Mouse (Mus musculus) intestine, postnatal 0 days (tissue): ENCODE data around the gene Mpig6b. TPM values are rescaled to one million over a fixed set of nuclear protein-coding genes. Genes with fewer than 3 reads are reported as not detected.

Experiments used
- ATAC-seq: fragments of 200-750 bp; cut with Nextera tagmentation; 2 replicates; pipeline ENCODE4 v1.8.0; 2017; ENCODE audit warnings: mild to moderate bottlenecking, moderate TSS enrichment, moderate library complexity
- H3K27ac ChIP-seq: fragments of 300-500 bp; sonication (generic); 2 replicates; pipeline ENCODE4 v1.5.1; 2014; ENCODE audit warnings: mild to moderate bottlenecking, low read depth, low read length, moderate library complexity
- H3K27me3 ChIP-seq: fragments of 300-500 bp; sonication (generic); replicated peaks from 2 replicates; pipeline ENCODE4 v1.6.1; 2014; ENCODE audit warnings: low read length, mixed read lengths; ENCODE audit not compliant: control insufficient read depth, insufficient read depth
- H3K36me3 ChIP-seq: fragments of 300-500 bp; sonication (generic); 2 replicates; pipeline ENCODE4 v1.6.1; 2014; ENCODE audit warnings: mild to moderate bottlenecking, moderate library complexity; ENCODE audit not compliant: control insufficient read depth, insufficient read depth
- H3K4me1 ChIP-seq: fragments of 300-500 bp; sonication (generic); replicated peaks from 2 replicates; pipeline ENCODE4 v1.6.1; 2014; ENCODE audit warnings: antibody characterized with exemption, low read length, mixed read lengths; ENCODE audit not compliant: control insufficient read depth, insufficient read depth
- H3K4me2 ChIP-seq: fragments of 300-500 bp; sonication (generic); replicated peaks from 2 replicates; pipeline ENCODE4 v1.6.1; 2014; ENCODE audit warnings: low read depth, mild to moderate bottlenecking, moderate library complexity
- H3K4me3 ChIP-seq: fragments of 300-500 bp; sonication (generic); 2 replicates; pipeline ENCODE4 v1.5.1; 2014; ENCODE audit warnings: low read depth, low read length
- H3K9ac ChIP-seq: fragments of 300-500 bp; sonication (generic); 2 replicates; pipeline ENCODE4 v1.6.1; 2014; ENCODE audit warnings: mild to moderate bottlenecking, low read depth, low read length
- H3K9me3 ChIP-seq: fragments of 300-500 bp; sonication (generic); 2 replicates; pipeline ENCODE4 v1.6.1; 2016; ENCODE audit warnings: mixed run types; ENCODE audit not compliant: control insufficient read depth
- CTCF ChIP-seq: sonication (generic); IDR thresholded peaks from 2 replicates; pipeline ENCODE4 v1.5.1; 2016; ENCODE audit warnings: low read depth, mild to moderate bottlenecking, control low read depth, antibody characterized with exemption, moderate library complexity
- WGBS: fragments of 180-500 bp; shearing (Covaris S2); extraction: QIAGEN DNeasy Blood & Tissue Kit; methylation state at CpG from one replicate; pipeline ENCODE4 v1.1.7; 2014; 5-methylcytosine and 5-hydroxymethylcytosine counted together
- polyA plus RNA-seq: library from polyadenylated mRNA; unstranded; fragments of >200 nt; fragmentation: Nextera tagmentation; extraction: Ambion mirVana; gene quantifications from 2 replicates; pipeline ENCODE4 v1.2.1, GENCODE M21; 2015

Gene Mpig6b
- polyA plus RNA-seq, 1 experiment from 2014 or later, result 0.13 TPM

GRCm38 (mm10) chr17:35028315-35028714 is 37.7 kb downstream of the Mpig6b start:
- Histone ChIP-seq H3K4me3 (no peak overlapping the region), H3K27me3 (no peaks in the 10 kb centered on the region), H3K27ac (no peak overlapping the region), H3K9ac (no peak overlapping the region), H3K4me2 (no peak overlapping the region), H3K9me3 (no peaks in the 10 kb centered on the region), H3K36me3 (no peaks in the 10 kb centered on the region), H3K4me1 (no peaks in the 10 kb centered on the region; the same call in 1 of the 2 replicates)
- no peak for ATAC-seq
- TF ChIP-seq CTCF, result no peak
- WGBS, result 67% methylated on average over 2 of the region's 2 CpGs

- TF ChIP-seq CTCF, result no peak
- Histone ChIP-seq H3K4me2 (no peak within 1 kb of the TSS), H3K27ac (no peak within 1 kb of the TSS), H3K9ac (no peak within 1 kb of the TSS; the same call in 1 of the 2 replicates), H3K36me3 (no peaks in the 10 kb centered on the region), H3K9me3 (no peaks in the 10 kb centered on the region), H3K27me3 (no peaks in the 10 kb centered on the region), H3K4me1 (no peaks in the 10 kb centered on the region; the same call in 1 of the 2 replicates), H3K4me3 (no peak within 1 kb of the TSS)
- 53% methylated on average over 13 of the region's 13 CpGs for WGBS
- ATAC-seq, result no peak
Observed at GRCm38 (mm10) chr17:35027277-35028068, 38.5 kb downstream of the Mpig6b start, which contains the start of gene Sapcd1. Sapcd1 (minus strand) TSS chr17:35028016.

GRCm38 (mm10) chr17:35026206-35026605 is 39.8 kb downstream of the Mpig6b start:
- H3K27ac ChIP-seq, result no peak overlapping the region
- no peak overlapping the region for H3K4me2 ChIP-seq
- no peak overlapping the region for H3K9ac ChIP-seq
- no peaks in the 10 kb centered on the region for H3K27me3 ChIP-seq
- TF ChIP-seq CTCF, result peak; percentile 2; the same call in 1 of the 2 replicates
- no peak overlapping the region for H3K4me3 ChIP-seq
- no peak for ATAC-seq
- WGBS, result 75% methylated on average over 5 of the region's 5 CpGs
- H3K36me3 ChIP-seq, result no peaks in the 10 kb centered on the region
- no peaks in the 10 kb centered on the region for H3K9me3 ChIP-seq
- no peaks in the 10 kb centered on the region; the same call in 1 of the 2 replicates for H3K4me1 ChIP-seq

GRCm38 (mm10) chr17:35024691-35025488 is 41.1 kb downstream of the Mpig6b start:
- no peak overlapping the region for H3K27ac ChIP-seq
- TF ChIP-seq CTCF, result no peak
- H3K4me2 ChIP-seq, result no peak overlapping the region
- no peaks in the 10 kb centered on the region for H3K27me3 ChIP-seq
- H3K36me3 ChIP-seq, result no peaks in the 10 kb centered on the region
- 73% methylated on average over 7 of the region's 10 CpGs for WGBS
- no peaks in the 10 kb centered on the region for H3K9me3 ChIP-seq
- H3K4me3 ChIP-seq, result no peak overlapping the region
- H3K4me1 ChIP-seq, result no peaks in the 10 kb centered on the region; the same call in 1 of the 2 replicates
- no peak overlapping the region; the same call in 1 of the 2 replicates for H3K9ac ChIP-seq
- no peak for ATAC-seq

GRCm38 (mm10) chr17:35024261-35024660 is 41.7 kb downstream of the Mpig6b start:
- WGBS, result 66% methylated on average over 13 of the region's 13 CpGs
- no peak for TF ChIP-seq CTCF
- no peaks in the 10 kb centered on the region for H3K36me3 ChIP-seq
- no peaks in the 10 kb centered on the region; the same call in 1 of the 2 replicates for H3K4me1 ChIP-seq
- H3K9ac ChIP-seq, result 0 out of 2 replicates have a peak overlapping the region, but pooled peaks have one; percentile 8
- no peaks in the 10 kb centered on the region for H3K27me3 ChIP-seq
- ATAC-seq, result no peak
- no peaks in the 10 kb centered on the region for H3K9me3 ChIP-seq
- no peak overlapping the region for H3K27ac ChIP-seq
- H3K4me2 ChIP-seq, result no peak overlapping the region
- no peak overlapping the region for H3K4me3 ChIP-seq

- WGBS, result 31% methylated on average over 4 of the region's 4 CpGs
- peak; percentile 77 for ATAC-seq
- Histone ChIP-seq H3K4me3 (no peak overlapping the region), H3K4me2 (peak overlapping the region; percentile 27; the same call in 1 of the 2 replicates), H3K27me3 (no peaks in the 10 kb centered on the region), H3K9ac (0 out of 2 replicates have a peak overlapping the region, but pooled peaks have one; percentile 8), H3K27ac (no peak overlapping the region; the same call in 1 of the 2 replicates), H3K36me3 (no peaks in the 10 kb centered on the region), H3K4me1 (no peaks in the 10 kb centered on the region; the same call in 1 of the 2 replicates), H3K9me3 (no peaks in the 10 kb centered on the region)
- TF ChIP-seq CTCF, result no peak
Observed at GRCm38 (mm10) chr17:35023756-35024155, 42.2 kb downstream of the Mpig6b start.
